Mouse (Mus musculus) mammary gland, adult 2 months (tissue): Measurements from ENCODE around the gene Ghrh. TPM values are rescaled to one million over a fixed set of nuclear protein-coding genes. Genes with fewer than 3 reads are reported as not detected.

Experiments used
- polyA plus RNA-seq: library from polyadenylated mRNA; depleted of rRNA; stranded (reverse); fragments of >200 nt; gene quantifications from 2 replicates; pipeline ENCODE4 v1.2.3, GENCODE M21; 2012; ENCODE audit warnings: low replicate concordance; rRNA removed

Gene Ghrh
- polyA plus RNA-seq = not detected in 2 replicates

GRCm38 (mm10) chr2:157347361-157348159 lies at the start of gene Ghrh:
Gene Ghrh, minus strand, starts transcription at chr2:157347506.

DNA sequence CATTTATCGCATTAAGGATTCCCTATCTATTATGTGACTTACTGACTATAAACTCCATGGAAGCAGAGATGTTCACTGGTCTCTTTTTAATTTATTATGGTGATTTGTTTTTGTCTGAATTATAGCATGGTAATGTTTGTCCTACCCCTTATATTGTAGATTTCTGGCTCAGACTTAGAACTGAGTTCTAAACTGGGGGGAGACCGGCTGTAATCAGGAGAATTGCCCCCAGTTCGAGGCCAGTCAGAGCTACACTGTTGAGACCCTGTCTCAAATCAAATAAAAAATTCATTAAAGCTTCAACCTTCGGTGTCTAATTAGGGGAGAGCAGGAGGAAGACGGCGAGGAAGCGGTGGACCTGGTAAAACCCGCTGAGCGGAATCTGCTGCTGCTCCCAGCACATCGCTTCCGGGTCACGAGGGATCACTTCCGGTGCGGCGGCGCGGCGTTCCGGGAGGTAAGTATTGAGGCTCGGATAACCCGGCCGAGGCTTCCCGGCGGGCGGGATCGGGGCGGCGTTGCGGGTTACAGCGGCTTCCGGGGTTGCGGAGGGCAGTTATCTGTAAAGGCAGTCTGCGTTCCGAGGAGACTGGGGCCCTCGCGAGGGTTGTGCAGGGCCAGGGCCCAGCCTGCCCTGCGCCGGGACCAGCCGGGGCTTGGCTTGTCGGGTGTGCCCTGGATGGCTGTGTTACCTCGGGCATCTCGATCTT lies 20.0 kb upstream of the Ghrh start, which contains the start of gene Manbal:
TSS of gene Manbal (plus strand) at position 411 of the 710 bp plus-strand sequence.

Other genes with a start within 250 kb of the Ghrh start
- gene Samhd1, start 212.2 kb downstream of the Ghrh start, polyA plus RNA-seq = 84.2 and 84.4 TPM in 2 replicates
- 4.1 and 4.4 TPM in 2 replicates for gene Rbl1, start 143.0 kb downstream of the Ghrh start, polyA plus RNA-seq
- gene Rpn2, start 68.5 kb downstream of the Ghrh start, polyA plus RNA-seq = 166 and 231 TPM in 2 replicates
- 0.10 and 0.31 TPM in 2 replicates for gene Mroh8, start 68.0 kb downstream of the Ghrh start, polyA plus RNA-seq
- gene Manbal, start 20.1 kb upstream of the Ghrh start, polyA plus RNA-seq = 64.8 and 66.9 TPM in 2 replicates
- gene Src, start 70.9 kb upstream of the Ghrh start, polyA plus RNA-seq = 28.5 and 40.0 TPM in 2 replicates
- gene Nnat, start 212.6 kb upstream of the Ghrh start, polyA plus RNA-seq = 283 and 395 TPM in 2 replicates
- gene Blcap, start 223.8 kb upstream of the Ghrh start, polyA plus RNA-seq = 72.8 and 114 TPM in 2 replicates